Mouse (Mus musculus) limb, embryonic 10.5 days (tissue): ENCODE data around the gene Prr15. TPM values are rescaled to one million over a fixed set of nuclear protein-coding genes. Genes with fewer than 3 reads are reported as not detected.

Source experiments
- DNase-seq: peaks from one replicate; pipeline ENCODE4 v3.0.0-alpha.2; 2017; ENCODE audit warnings: low spot score
- H3K27ac ChIP-seq: fragments of 300-500 bp; sonication (generic); 2 replicates; pipeline ENCODE4 v1.5.1; 2016; ENCODE audit warnings: mild to moderate bottlenecking
- H3K27me3 ChIP-seq: fragments of 300-500 bp; sonication (generic); 2 replicates; pipeline ENCODE4 v1.6.1; 2016; ENCODE audit warnings: low read depth, mild to moderate bottlenecking; ENCODE audit not compliant: poor library complexity, severe bottlenecking
- H3K36me3 ChIP-seq: fragments of 300-500 bp; sonication (generic); 2 replicates; pipeline ENCODE4 v1.6.1; 2016; ENCODE audit warnings: mild to moderate bottlenecking, moderate library complexity
- H3K4me1 ChIP-seq: fragments of 300-500 bp; sonication (generic); 2 replicates; pipeline ENCODE4 v1.6.1; 2016
- H3K4me3 ChIP-seq: fragments of 300-500 bp; sonication (generic); 2 replicates; pipeline ENCODE4 v1.5.1; 2016; ENCODE audit warnings: mild to moderate bottlenecking, moderate library complexity
- H3K9me3 ChIP-seq: fragments of 300-500 bp; sonication (generic); replicated peaks from 2 replicates; pipeline ENCODE4 v1.6.1; 2016; ENCODE audit warnings: mild to moderate bottlenecking
- WGBS: fragments of 180-500 bp; shearing (Covaris S2); methylation state at CpG from one replicate; pipeline ENCODE4 v1.1.7; 2016; 5-methylcytosine and 5-hydroxymethylcytosine counted together
- polyA plus RNA-seq: library from polyadenylated mRNA; unstranded; fragments of >200 nt; fragmentation: Nextera tagmentation; extraction: Ambion mirVana; gene quantifications from 2 replicates; pipeline ENCODE4 v1.2.1, GENCODE M21; 2016

The Prr15 gene
- polyA plus RNA-seq, result 0.15 and 0.16 TPM in 2 replicates

DNA sequence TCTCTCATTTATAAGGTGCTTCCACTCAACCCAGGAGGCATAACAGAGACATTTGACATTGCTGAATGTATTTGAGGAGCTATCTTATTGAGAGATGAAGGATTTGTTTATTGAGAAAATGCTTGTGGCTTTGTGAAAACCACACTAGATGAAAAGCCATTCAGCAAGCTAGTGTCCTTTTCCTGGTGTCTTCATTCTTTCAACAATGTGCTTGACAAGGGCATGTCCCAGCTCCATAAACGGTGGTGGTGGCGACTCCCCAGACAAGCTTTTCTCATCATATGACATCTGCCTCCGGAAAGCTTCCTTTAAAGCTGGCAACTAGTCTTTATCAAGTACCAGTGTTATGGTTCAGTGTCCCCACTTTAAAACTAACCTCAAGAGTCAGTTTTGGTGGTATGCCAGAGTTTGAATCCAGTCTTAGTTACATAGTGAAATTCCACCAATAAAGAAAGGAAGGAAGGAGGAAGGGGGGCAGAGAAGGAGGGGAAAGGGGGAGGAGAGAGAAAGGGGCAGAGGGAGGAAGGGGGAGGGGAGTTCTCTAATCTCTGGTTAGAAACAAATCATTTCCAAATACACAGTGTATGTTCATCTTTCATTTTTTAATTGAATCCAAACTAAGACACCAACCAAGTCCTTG is at the start of gene Prr15:
Gene Prr15, plus strand, starts transcription at position 590 of the 640 bp plus-strand sequence.
- Histone ChIP-seq H3K27ac (no peak within 1 kb of the TSS), H3K27me3 (peaks cover 69% of the 10 kb centered on the region), H3K9me3 (no peaks in the 10 kb centered on the region), H3K4me1 (peaks cover 21% of the 10 kb centered on the region), H3K36me3 (no peaks in the 10 kb centered on the region), H3K4me3 (peak within 1 kb of the TSS; percentile 55)
- WGBS, result 72% methylated on average over 3 of the region's 3 CpGs
- no peak for DNase-seq

- Histone ChIP-seq H3K4me1 (peaks cover 37% of the 10 kb centered on the region), H3K36me3 (0 out of 2 replicates have a peak, but pooled peaks cover 2% of the 10 kb centered on the region), H3K27me3 (no peaks in the 10 kb centered on the region), H3K4me3 (no peak overlapping the region), H3K27ac (no peak overlapping the region), H3K9me3 (no peaks in the 10 kb centered on the region)
- DNase-seq, result no peak
- 92% methylated on average over 4 of the region's 4 CpGs for WGBS
Observed at GRCm38 (mm10) chr6:54277234-54277633, 48.4 kb upstream of the Prr15 start.

GRCm38 (mm10) chr6:54277828-54278227 is 47.8 kb upstream of the Prr15 start:
- H3K4me3 ChIP-seq, result no peak overlapping the region
- WGBS, result 78% methylated on average over 5 of the region's 5 CpGs
- DNase-seq, result no peak
- no peak overlapping the region for H3K27ac ChIP-seq
- no peaks in the 10 kb centered on the region for H3K9me3 ChIP-seq
- peaks cover 32% of the 10 kb centered on the region for H3K4me1 ChIP-seq
- H3K27me3 ChIP-seq, result no peaks in the 10 kb centered on the region
- 0 out of 2 replicates have a peak, but pooled peaks cover 2% of the 10 kb centered on the region for H3K36me3 ChIP-seq

GRCm38 (mm10) chr6:54278613-54279012 is 47.0 kb upstream of the Prr15 start:
- Histone ChIP-seq H3K4me3 (no peak overlapping the region), H3K27ac (no peak overlapping the region), H3K9me3 (no peaks in the 10 kb centered on the region), H3K27me3 (no peaks in the 10 kb centered on the region), H3K4me1 (peaks cover 24% of the 10 kb centered on the region), H3K36me3 (0 out of 2 replicates have a peak, but pooled peaks cover 2% of the 10 kb centered on the region)
- no peak for DNase-seq
- WGBS, result 90% methylated on average over 2 of the region's 2 CpGs

GRCm38 (mm10) chr6:54279391-54279790 is 46.2 kb upstream of the Prr15 start:
- peaks cover 17% of the 10 kb centered on the region for H3K4me1 ChIP-seq
- H3K27me3 ChIP-seq, result no peaks in the 10 kb centered on the region
- H3K9me3 ChIP-seq, result no peaks in the 10 kb centered on the region
- 73% methylated on average over 11 of the region's 11 CpGs for WGBS
- H3K4me3 ChIP-seq, result no peak overlapping the region
- DNase-seq, result no peak
- H3K36me3 ChIP-seq, result 0 out of 2 replicates have a peak, but pooled peaks cover 2% of the 10 kb centered on the region
- no peak overlapping the region for H3K27ac ChIP-seq

- H3K27ac ChIP-seq, result no peak overlapping the region
- H3K4me3 ChIP-seq, result no peak overlapping the region
- H3K9me3 ChIP-seq, result no peaks in the 10 kb centered on the region
- H3K4me1 ChIP-seq, result peaks cover 12% of the 10 kb centered on the region
- 92% methylated on average over 6 of the region's 6 CpGs for WGBS
- H3K27me3 ChIP-seq, result no peaks in the 10 kb centered on the region
- H3K36me3 ChIP-seq, result 0 out of 2 replicates have a peak, but pooled peaks cover 2% of the 10 kb centered on the region
- DNase-seq, result no peak
Observed at GRCm38 (mm10) chr6:54280248-54280647, 45.4 kb upstream of the Prr15 start.

DNA sequence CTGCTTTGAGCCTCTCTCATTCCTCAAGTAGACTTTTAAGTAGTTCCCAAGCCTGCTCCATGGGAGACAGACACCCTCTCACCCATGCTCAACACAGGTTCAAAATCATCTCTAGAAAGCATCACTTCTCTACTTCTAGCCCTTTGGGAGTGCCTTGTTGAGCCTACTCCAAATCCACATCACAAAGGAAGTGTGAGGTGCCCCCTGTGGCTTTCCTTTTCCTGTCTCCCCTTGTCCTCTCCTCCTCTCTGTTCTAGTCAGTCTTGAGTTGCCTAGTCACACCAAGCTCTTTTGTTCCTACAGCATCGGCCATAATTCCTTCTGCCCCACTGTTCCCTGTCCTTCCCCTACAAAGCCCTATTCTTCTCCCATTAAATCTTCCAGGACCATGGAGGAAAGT is 42.3 kb upstream of the Prr15 start:
- H3K4me3 ChIP-seq, result no peak overlapping the region
- H3K9me3 ChIP-seq, result no peaks in the 10 kb centered on the region
- no peak for DNase-seq
- H3K27me3 ChIP-seq, result no peaks in the 10 kb centered on the region
- 70% methylated on average over 1 of the region's 1 CpGs for WGBS
- H3K4me1 ChIP-seq, result peaks cover 2% of the 10 kb centered on the region; the same call in 1 of the 2 replicates
- no peaks in the 10 kb centered on the region for H3K36me3 ChIP-seq
- no peak overlapping the region for H3K27ac ChIP-seq

DNA sequence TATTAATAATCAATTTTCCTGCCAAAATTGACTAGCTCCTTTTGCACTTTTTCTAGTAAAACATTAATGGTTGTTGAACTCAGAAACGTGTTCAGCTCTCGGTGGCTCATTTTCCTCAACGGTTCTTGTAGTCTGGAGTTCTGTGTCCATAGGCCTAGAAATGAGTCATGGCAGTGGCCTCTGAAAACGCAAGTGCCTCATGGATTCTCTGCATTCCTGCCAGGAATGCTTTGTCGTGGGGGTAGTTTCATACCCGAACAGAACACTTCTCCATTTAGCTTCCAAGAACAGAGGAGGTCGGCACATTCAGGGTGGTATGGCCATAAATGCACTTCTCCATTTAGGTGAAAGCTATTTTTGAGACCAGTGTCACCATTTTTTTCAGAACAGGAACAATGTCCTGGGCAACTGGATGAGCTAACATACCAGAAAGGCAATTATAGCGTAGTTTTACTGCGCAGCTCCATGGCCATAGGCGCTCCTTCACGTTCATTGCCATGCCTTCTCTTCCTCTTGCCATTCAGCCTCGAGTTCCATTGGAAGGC is 41.4 kb upstream of the Prr15 start:
- no peak for DNase-seq
- no peak overlapping the region for H3K4me3 ChIP-seq
- H3K9me3 ChIP-seq, result no peaks in the 10 kb centered on the region
- 91% methylated on average over 12 of the region's 12 CpGs for WGBS
- no peaks in the 10 kb centered on the region for H3K4me1 ChIP-seq
- H3K36me3 ChIP-seq, result no peaks in the 10 kb centered on the region
- H3K27ac ChIP-seq, result no peak overlapping the region
- no peaks in the 10 kb centered on the region for H3K27me3 ChIP-seq

GRCm38 (mm10) chr6:54286813-54287212 is 38.8 kb upstream of the Prr15 start:
- Histone ChIP-seq H3K27ac (no peak overlapping the region), H3K36me3 (no peaks in the 10 kb centered on the region), H3K9me3 (no peaks in the 10 kb centered on the region), H3K4me1 (no peaks in the 10 kb centered on the region), H3K4me3 (no peak overlapping the region), H3K27me3 (no peaks in the 10 kb centered on the region)
- no peak for DNase-seq
- WGBS, result 84% methylated on average over 5 of the region's 5 CpGs

GRCm38 (mm10) chr6:54289774-54290500 is 35.7 kb upstream of the Prr15 start:
- WGBS, result 84% methylated on average over 10 of the region's 10 CpGs
- Histone ChIP-seq H3K4me3 (no peak overlapping the region), H3K27ac (no peak overlapping the region), H3K36me3 (no peaks in the 10 kb centered on the region), H3K4me1 (no peaks in the 10 kb centered on the region), H3K9me3 (no peaks in the 10 kb centered on the region), H3K27me3 (no peaks in the 10 kb centered on the region)
- DNase-seq, result no peak

DNA sequence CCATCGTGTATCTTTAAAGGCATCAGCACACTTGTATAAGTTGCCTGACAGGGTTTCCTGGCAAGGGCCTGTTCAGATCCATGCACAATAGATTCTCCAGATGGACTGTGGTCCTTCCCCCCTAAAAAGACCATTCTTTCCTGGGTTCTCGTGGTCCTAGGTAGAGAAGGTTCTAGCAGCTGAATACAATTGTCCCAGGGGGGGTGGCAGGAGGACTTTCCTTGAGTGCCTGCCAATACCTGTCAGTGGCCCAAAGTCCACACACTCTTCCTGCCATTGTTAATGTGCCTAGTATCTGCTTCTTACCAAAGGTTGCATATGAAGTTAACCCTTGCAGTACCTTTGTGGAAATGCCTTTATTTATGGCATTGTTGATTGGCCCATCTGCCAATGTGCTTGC is 28.4 kb upstream of the Prr15 start:
- no peak for DNase-seq
- 89% methylated on average over 2 of the region's 2 CpGs for WGBS
- no peaks in the 10 kb centered on the region for H3K9me3 ChIP-seq

DNA sequence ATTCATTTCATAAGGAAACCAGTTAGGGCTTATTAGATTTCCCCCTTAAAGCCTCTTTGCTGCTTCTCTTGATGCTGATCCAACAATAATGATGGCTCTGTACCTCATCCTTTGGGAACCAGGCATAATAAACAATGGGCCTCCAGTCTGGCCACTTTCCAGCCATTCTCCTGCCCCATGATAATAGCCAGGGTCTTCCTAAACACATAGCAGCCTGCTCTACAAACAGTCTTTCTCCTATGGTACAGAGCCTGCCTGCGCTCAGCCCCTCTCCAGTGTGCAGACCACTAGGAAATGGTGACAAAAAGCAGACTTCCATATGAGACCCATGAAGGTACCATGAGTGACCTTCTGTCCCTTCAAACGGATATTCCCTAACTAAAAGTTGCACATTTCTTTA is 26.2 kb upstream of the Prr15 start:
- H3K4me1 ChIP-seq, result no peaks in the 10 kb centered on the region
- H3K4me3 ChIP-seq, result no peak overlapping the region
- no peaks in the 10 kb centered on the region for H3K9me3 ChIP-seq
- 71% methylated on average over 2 of the region's 2 CpGs for WGBS
- DNase-seq, result no peak
- H3K36me3 ChIP-seq, result no peaks in the 10 kb centered on the region
- H3K27me3 ChIP-seq, result no peaks in the 10 kb centered on the region
- H3K27ac ChIP-seq, result no peak overlapping the region

More for the DNA sequence above, 28.4 kb upstream of the Prr15 start:
- H3K4me3 ChIP-seq, result no peak overlapping the region
- no peaks in the 10 kb centered on the region for H3K36me3 ChIP-seq
- H3K27ac ChIP-seq, result no peak overlapping the region
- no peaks in the 10 kb centered on the region for H3K4me1 ChIP-seq
- no peaks in the 10 kb centered on the region for H3K27me3 ChIP-seq

DNA sequence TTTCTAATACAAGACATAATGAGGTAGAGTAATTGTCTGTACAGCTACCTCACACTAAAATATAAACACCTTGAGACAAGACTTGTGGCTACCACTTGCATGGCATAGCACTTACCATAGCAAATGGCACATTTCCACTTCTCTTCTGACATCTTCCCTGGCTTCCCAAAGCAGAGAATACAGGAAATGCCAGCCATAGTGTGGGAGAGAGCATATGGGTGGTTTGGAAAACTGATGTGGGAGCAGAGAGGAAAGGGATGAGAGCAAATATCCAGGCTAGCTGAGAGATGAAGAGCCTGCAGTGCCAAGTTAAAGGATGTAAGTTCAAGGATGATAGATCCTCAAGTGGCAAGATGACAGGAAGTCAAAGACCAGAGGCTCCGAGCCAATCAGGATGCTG is 19.9 kb upstream of the Prr15 start:
- H3K36me3 ChIP-seq, result no peaks in the 10 kb centered on the region
- 97% methylated on average over 1 of the region's 1 CpGs for WGBS
- H3K9me3 ChIP-seq, result no peaks in the 10 kb centered on the region
- no peak overlapping the region for H3K27ac ChIP-seq
- H3K27me3 ChIP-seq, result no peaks in the 10 kb centered on the region
- no peak for DNase-seq
- no peaks in the 10 kb centered on the region for H3K4me1 ChIP-seq
- no peak overlapping the region for H3K4me3 ChIP-seq
